Mouse (Mus musculus): Measurements from ENCODE around the gene Msl3l2. TPM values are rescaled to one million over a fixed set of nuclear protein-coding genes. Genes with fewer than 3 reads are reported as not detected.

The Msl3l2 gene
- 15.8 and 16.9 TPM in 2 replicates for polyA plus RNA-seq (2012; rRNA removed)

GRCm38 (mm10) chr10:56106333-56106995 is at the start of gene Msl3l2:
Msl3l2 (plus strand) TSS chr10:56106917.

Other genes starting within 250 kb of the Msl3l2 start
- 3.5 and 4.1 TPM in 2 replicates for gene Tbc1d32, start 121.8 kb downstream of the Msl3l2 start, polyA plus RNA-seq (2012; rRNA removed)